Comparison of ENCODE assay signal across 8 mouse cellular contexts in genomic region chr9:111311843-111312441, GRCm38 (mm10). TPM values are rescaled to one million over a fixed set of nuclear protein-coding genes. Genes with fewer than 3 reads are reported as not detected.
DNase-seq lines count a peak whose midpoint lies in the region; ATAC-seq and TF ChIP-seq lines count a peak whose summit lies in the region.

No protein-coding gene starts in this region.

- H3K9ac ChIP-seq in heart, embryonic 14.5 days (ENCODE audit: low read length), result peak overlapping the region; percentile 34; the same call in 1 of the 2 replicates
- H3K9ac ChIP-seq in forebrain, embryonic 12.5 days, result peak overlapping the region; percentile 45
- H3K9ac ChIP-seq in liver, embryonic 14.5 days (replicated peaks), result no peak overlapping the region

- CTCF ChIA-PET in Patski (lab: Charles Lee), result interaction anchor here (1.4 kb wide), 1 partner anchor 22 kb away, joined by 10 read pairs; no protein-coding TSS in a partner anchor

- H3K27me3 ChIP-seq in heart, embryonic 14.5 days (ENCODE audit: control insufficient read depth, insufficient read depth, low read length), result peaks cover 68% of the 10 kb centered on the region
- no peaks in the 10 kb centered on the region for H3K27me3 ChIP-seq in Patski
- peaks cover 57% of the 10 kb centered on the region for H3K27me3 ChIP-seq in forebrain, embryonic 12.5 days
- H3K27me3 ChIP-seq in liver, embryonic 14.5 days (ENCODE audit: control insufficient read depth, insufficient read depth, low read length), result peaks cover 55% of the 10 kb centered on the region

- peak overlapping the region; percentile 43 to 49 for H3K4me3 ChIP-seq in heart, embryonic 14.5 days (ENCODE audit: control insufficient read depth in 1 of 2, insufficient read depth in 1 of 2, low read depth in 1 of 2, low read length in 2 of 2)
- H3K4me3 ChIP-seq in forebrain, embryonic 12.5 days (replicated peaks), result peak overlapping the region; percentile 55
- peak overlapping the region in 1 of 2 experiments; percentile 26; a peak in 1 of 4 replicates for H3K4me3 ChIP-seq in liver, embryonic 14.5 days (ENCODE audit: insufficient read depth in 1 of 2, low read depth in 2 of 2, low read length in 2 of 2)

- in situ Hi-C loops in Patski (cut with MboI; ENCODE audit: low pct_unique_long_range_greater_than_20kb), result no loop called here

- under 1% methylated on average over 75 of the region's 98 CpGs for WGBS in heart, embryonic 14.5 days
- 1% methylated on average over 72 of the region's 98 CpGs for WGBS in forebrain, embryonic 12.5 days
- WGBS in liver, embryonic 14.5 days (ENCODE audit: insufficient replicate concordance), result under 1% methylated on average over 47 of the region's 98 CpGs

- H3K4me2 ChIP-seq in heart, embryonic 14.5 days (ENCODE audit: low read length), result peak overlapping the region; percentile 87
- H3K4me2 ChIP-seq in forebrain, embryonic 12.5 days, result peak overlapping the region; percentile 87
- peak overlapping the region; percentile 28 for H3K4me2 ChIP-seq in liver, embryonic 14.5 days (ENCODE audit: low read depth)

- no peaks in the 10 kb centered on the region for H3K36me3 ChIP-seq in heart, embryonic 14.5 days (ENCODE audit: control insufficient read depth, insufficient read depth, low read length)
- no peaks in the 10 kb centered on the region for H3K36me3 ChIP-seq in forebrain, embryonic 12.5 days (replicated peaks)
- no peaks in the 10 kb centered on the region for H3K36me3 ChIP-seq in liver, embryonic 14.5 days (replicated peaks; ENCODE audit: control insufficient read depth, insufficient read depth, low read depth)

- H3K9me3 ChIP-seq in heart, embryonic 14.5 days (ENCODE audit: control insufficient read depth, low read length), result peaks cover 18% of the 10 kb centered on the region
- H3K9me3 ChIP-seq in forebrain, embryonic 12.5 days, result no peaks in the 10 kb centered on the region
- no peaks in the 10 kb centered on the region for H3K9me3 ChIP-seq in liver, embryonic 14.5 days (ENCODE audit: control insufficient read depth, low read length)

- TF ChIP-seq EP300 in liver, embryonic 14.5 days (IDR thresholded peaks at IDR 0.05; ENCODE audit: low read depth), result no peak

- TF ChIP-seq CTCF in Patski (IDR thresholded peaks at IDR 0.05), result no peak
- no peak for TF ChIP-seq CTCF in liver, embryonic 14.5 days (IDR thresholded peaks at IDR 0.05; ENCODE audit: low read depth)

- POLR2A ChIA-PET in Patski (lab: Charles Lee), result interaction anchor here (1.1 to 1.2 kb wide), 2 partner anchors 11 to 22 kb away, joined by 3 to 5 read pairs; no protein-coding TSS in a partner anchor

- DNase-seq in heart, adult 9 months (ENCODE audit: low spot score in 2 of 2), result no peak
- DNase-seq in Patski (ENCODE audit: low read depth, low spot score), result no peak
- no peak for DNase-seq in liver, embryonic 14.5 days (ENCODE audit: low read depth in 3 of 3, low spot score in 3 of 3)
- DNase-seq in urinary bladder, adult 2 months (ENCODE audit: low spot score), result no peak
- DNase-seq in B cell, adult 2 months, result no peak
- no peak for DNase-seq in gastrocnemius, postnatal 4 days (ENCODE audit: low spot score in 2 of 2)

- peaks cover 0 to 15% of the 10 kb centered on the region in 2 experiments; a peak in 2 of 4 replicates for H3K4me1 ChIP-seq in heart, embryonic 14.5 days (ENCODE audit: control insufficient read depth in 2 of 2, insufficient read depth in 2 of 2, low read length in 2 of 2)
- peaks cover 18% of the 10 kb centered on the region for H3K4me1 ChIP-seq in forebrain, embryonic 12.5 days
- no peaks in the 10 kb centered on the region for H3K4me1 ChIP-seq in liver, embryonic 14.5 days (replicated peaks; ENCODE audit: control insufficient read depth in 2 of 2, insufficient read depth in 2 of 2, low read length in 1 of 2)

- ATAC-seq in heart, embryonic 14.5 days (ENCODE audit: insufficient number of reproducible peaks, insufficient read depth, low FRiP score, low read depth), result no peak
- peak; percentile 18 for ATAC-seq in Patski
- peak; percentile 65 for ATAC-seq in forebrain, embryonic 12.5 days (ENCODE audit: low FRiP score)
- ATAC-seq in liver, embryonic 14.5 days (ENCODE audit: insufficient read depth), result no peak

- no peak overlapping the region for H3K27ac ChIP-seq in heart, embryonic 14.5 days (replicated peaks in 1 of 2; ENCODE audit: control insufficient read depth in 1 of 2, insufficient read depth in 1 of 2, low read depth in 2 of 2, low read length in 2 of 2)
- no peak overlapping the region for H3K27ac ChIP-seq in forebrain, embryonic 12.5 days
- H3K27ac ChIP-seq in liver, embryonic 14.5 days, result no peak overlapping the region

RNA-seq across cellular contexts. Expression of gene Trank1, which starts 0.4 kb away (rescaled TPM):
- 0.04 and 0.05 TPM in 2 replicates for polyA plus RNA-seq in heart, embryonic 14.5 days (2014; fragmentation: Nextera tagmentation; extraction: Ambion mirVana)
- polyA plus RNA-seq in Patski (2021), result 8.6 TPM
- 2.7 and 3.1 TPM in 2 replicates for polyA plus RNA-seq in forebrain, embryonic 12.5 days (2016; fragmentation: Nextera tagmentation; extraction: Ambion mirVana)
- polyA plus RNA-seq in liver, embryonic 14.5 days (2012; rRNA removed), result 0.02 and 0.06 TPM in 2 replicates
- polyA plus RNA-seq in liver, embryonic 14.5 days (2014; fragmentation: Nextera tagmentation; extraction: Ambion mirVana), result 0.03 TPM in 1 of 2 replicates, not detected in the other
- polyA plus RNA-seq in urinary bladder, adult 2 months (2012; rRNA removed), result 0.10 and 0.12 TPM in 2 replicates
- total RNA-seq in gastrocnemius, postnatal 4 days (2021), result under 1 TPM; 0.62 to 0.76 TPM

RNA-seq across cellular contexts. Expression of gene Epm2aip1, which starts 40.2 kb away (rescaled TPM):
- polyA plus RNA-seq in heart, embryonic 14.5 days (2014; fragmentation: Nextera tagmentation; extraction: Ambion mirVana), result 31.4 and 33.0 TPM in 2 replicates
- polyA plus RNA-seq in Patski (2021), result 28.7 TPM
- polyA plus RNA-seq in forebrain, embryonic 12.5 days (2016; fragmentation: Nextera tagmentation; extraction: Ambion mirVana), result 46.9 and 52.5 TPM in 2 replicates
- polyA plus RNA-seq in liver, embryonic 14.5 days (2012; rRNA removed), result 7.8 and 9.0 TPM in 2 replicates
- polyA plus RNA-seq in liver, embryonic 14.5 days (2014; fragmentation: Nextera tagmentation; extraction: Ambion mirVana), result 7.8 and 8.1 TPM in 2 replicates
- polyA plus RNA-seq in urinary bladder, adult 2 months (2012; rRNA removed), result 22.9 and 29.2 TPM in 2 replicates
- total RNA-seq in gastrocnemius, postnatal 4 days (2021), result 10 to 100 TPM; 38.2 to 44.2 TPM

RNA-seq across cellular contexts. Expression of gene Mlh1, which starts 40.4 kb away (rescaled TPM):
- polyA plus RNA-seq in heart, embryonic 14.5 days (2014; fragmentation: Nextera tagmentation; extraction: Ambion mirVana), result 34.1 and 36.1 TPM in 2 replicates
- polyA plus RNA-seq in Patski (2021), result 17.1 TPM
- polyA plus RNA-seq in forebrain, embryonic 12.5 days (2016; fragmentation: Nextera tagmentation; extraction: Ambion mirVana), result 49.3 and 53.3 TPM in 2 replicates
- 12.5 and 17.8 TPM in 2 replicates for polyA plus RNA-seq in liver, embryonic 14.5 days (2012; rRNA removed)
- 20.1 and 24.2 TPM in 2 replicates for polyA plus RNA-seq in liver, embryonic 14.5 days (2014; fragmentation: Nextera tagmentation; extraction: Ambion mirVana)
- polyA plus RNA-seq in urinary bladder, adult 2 months (2012; rRNA removed), result 30.8 and 35.8 TPM in 2 replicates
- 10 to 100 TPM; 18.3 to 27.6 TPM for total RNA-seq in gastrocnemius, postnatal 4 days (2021)

Comparison
In these comparisons a context has a peak if more than half of its experiments do, and no peak if none do; other contexts are left out.
1. ATAC-seq: peak in Patski (single experiment) and forebrain, embryonic 12.5 days (single experiment); none in heart, embryonic 14.5 days (single experiment) and liver, embryonic 14.5 days (single experiment).
2. H3K4me2 ChIP-seq: peak in every context shown above with its lines; median percentile 87 in heart, embryonic 14.5 days; 87 in forebrain, embryonic 12.5 days; 28 in liver, embryonic 14.5 days.